Mouse (Mus musculus) layer of hippocampus, postnatal 10 days (tissue): ENCODE results near the gene Top2a. TPM values are rescaled to one million over a fixed set of nuclear protein-coding genes. Genes with fewer than 3 reads are reported as not detected.
A peak's percentile ranks its signal among the peaks of the same experiment; 100 is the strongest.

Experiments used
- DNase-seq, 2 experiments: peaks; one replicate each; pipeline ENCODE4 v3.0.0; 2021; ENCODE audit warnings: low spot score in 2 of 2
- total RNA-seq, 2 experiments: library from RNA; stranded (reverse); gene quantifications; 2 replicates each; pipeline ENCODE4 v1.2.3; 2021

The Top2a gene
- total RNA-seq, 2 experiments from 2014 or later = 16.6 to 19.1 TPM

- no peak for DNase-seq
These were observed 40.4 kb downstream of the Top2a start for GRCm38 (mm10) chr11:98983551-98983950.

GRCm38 (mm10) chr11:98982773-98983133 lies 41.2 kb downstream of the Top2a start, which contains the start of gene Gjd3:
Gene Gjd3, minus strand, starts transcription at chr11:98983016.
- no peak for DNase-seq

- peak; percentile 71 for DNase-seq
These were observed 41.8 kb downstream of the Top2a start for GRCm38 (mm10) chr11:98981997-98982772.

GRCm38 (mm10) chr11:98981289-98981996 lies 42.5 kb downstream of the Top2a start:
- DNase-seq = no peak

GRCm38 (mm10) chr11:98979356-98979755 lies 44.6 kb downstream of the Top2a start:
- DNase-seq = no peak

GRCm38 (mm10) chr11:98978526-98979148 lies 45.4 kb downstream of the Top2a start:
- no peak for DNase-seq

GRCm38 (mm10) chr11:98974871-98975719 lies 48.9 kb downstream of the Top2a start:
- peak; percentile 83 to 87 for DNase-seq

- DNase-seq = no peak
These were observed 49.8 kb downstream of the Top2a start for GRCm38 (mm10) chr11:98974213-98974612.

GRCm38 (mm10) chr11:98973584-98973983 lies 50.4 kb downstream of the Top2a start:
- DNase-seq = no peak

- no peak for DNase-seq
These were observed 51.1 kb downstream of the Top2a start for GRCm38 (mm10) chr11:98972801-98973360.

GRCm38 (mm10) chr11:98972215-98972614 lies 51.8 kb downstream of the Top2a start:
- DNase-seq = peak; percentile 88 to 91

- DNase-seq = peak; percentile 76 to 79
These were observed 52.5 kb downstream of the Top2a start for GRCm38 (mm10) chr11:98971316-98972031.

- peak; percentile 27 to 45 for DNase-seq
These were observed 53.6 kb downstream of the Top2a start for GRCm38 (mm10) chr11:98970191-98970925.

- peak; percentile 78 to 82 for DNase-seq
These were observed 54.5 kb downstream of the Top2a start for GRCm38 (mm10) chr11:98969496-98969927.

GRCm38 (mm10) chr11:98968716-98969495 lies 55.1 kb downstream of the Top2a start:
- DNase-seq = no peak

GRCm38 (mm10) chr11:98968079-98968478 lies 55.9 kb downstream of the Top2a start:
- DNase-seq = no peak

- peak; percentile 81 to 86 for DNase-seq
These were observed 57.4 kb downstream of the Top2a start for GRCm38 (mm10) chr11:98966499-98967141.
